Mouse (Mus musculus) splenic B cell, adult 2 months (primary cell): ENCODE data around the gene Sbno2.
"Not testable (repeated sequence)": the region's sequence is repeated elsewhere in the genome, so short reads cannot be mapped to it uniquely, and the experiment has no call there.

Experiments
- DNase-seq: peaks from one replicate; pipeline ENCODE4 v3.0.0-alpha.2; 2011; ENCODE audit warnings: low read depth, low spot score
- H3K27me3 ChIP-seq: 2 replicates; pipeline ENCODE4 v1.6.1; 2012; ENCODE audit warnings: mild to moderate bottlenecking, low read length, moderate library complexity, mixed read lengths; ENCODE audit not compliant: control insufficient read depth, poor library complexity, insufficient read depth, severe bottlenecking
- H3K36me3 ChIP-seq: 2 replicates; pipeline ENCODE4 v1.6.1; 2012; ENCODE audit warnings: mild to moderate bottlenecking, low read length, moderate library complexity, mixed read lengths; ENCODE audit not compliant: control insufficient read depth, poor library complexity, insufficient read depth, severe bottlenecking

Gene Sbno2

GRCm38 (mm10) chr10:80054911-80055310 lies 50.5 kb downstream of the Sbno2 start:
- not testable (repeated sequence) for H3K27me3 ChIP-seq, DNase-seq
- peaks cover 14% of the 10 kb centered on the region for H3K36me3 ChIP-seq

GRCm38 (mm10) chr10:80053831-80054815 lies 51.2 kb downstream of the Sbno2 start:
- H3K27me3 ChIP-seq, result no peaks in the 10 kb centered on the region
- peak; percentile 50 for DNase-seq
- peaks cover 7% of the 10 kb centered on the region; the same call in 1 of the 2 replicates for H3K36me3 ChIP-seq

- DNase-seq, result peak; percentile 100
- peaks cover 5% of the 10 kb centered on the region; the same call in 1 of the 2 replicates for H3K36me3 ChIP-seq
These were observed 52.1 kb downstream of the Sbno2 start for GRCm38 (mm10) chr10:80053259-80053780.

GRCm38 (mm10) chr10:80052374-80052764 lies 53.0 kb downstream of the Sbno2 start:
- DNase-seq, result no peak
- peaks cover 3% of the 10 kb centered on the region; the same call in 1 of the 2 replicates for H3K36me3 ChIP-seq

More at GRCm38 (mm10) chr10:80053259-80053780, 52.1 kb downstream of the Sbno2 start:
- no peaks in the 10 kb centered on the region for H3K27me3 ChIP-seq

GRCm38 (mm10) chr10:80051618-80052373 lies 53.6 kb downstream of the Sbno2 start:
- no peaks in the 10 kb centered on the region; the same call in 1 of the 2 replicates for H3K36me3 ChIP-seq
- peak; percentile 44 for DNase-seq
- no peaks in the 10 kb centered on the region for H3K27me3 ChIP-seq

More at GRCm38 (mm10) chr10:80052374-80052764, 53.0 kb downstream of the Sbno2 start:
- no peaks in the 10 kb centered on the region for H3K27me3 ChIP-seq

- no peak for DNase-seq
- Histone ChIP-seq H3K27me3 (no peaks in the 10 kb centered on the region), H3K36me3 (no peaks in the 10 kb centered on the region; the same call in 1 of the 2 replicates)
These were observed 54.3 kb downstream of the Sbno2 start for GRCm38 (mm10) chr10:80050885-80051617.

DNA sequence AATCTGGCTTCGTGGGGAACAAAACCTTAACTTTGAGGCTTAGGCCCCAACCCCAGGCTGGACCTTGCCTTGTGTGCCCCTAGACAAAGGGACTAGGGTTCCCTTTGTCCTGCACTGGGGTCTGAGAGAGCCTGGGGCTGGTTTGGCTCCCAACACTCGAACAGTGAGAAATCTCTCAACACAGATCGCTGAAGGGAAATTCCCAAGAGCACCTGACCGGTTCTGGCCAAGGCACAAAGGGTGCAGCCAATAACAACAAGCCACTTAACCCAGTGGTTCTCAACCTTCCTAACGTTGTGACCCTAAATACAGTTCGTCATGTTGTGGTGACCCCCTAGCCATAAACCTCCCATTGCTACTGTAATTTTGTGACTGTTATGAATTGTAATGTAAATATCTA lies 55.1 kb downstream of the Sbno2 start:
- DNase-seq, result peak; percentile 35
- H3K27me3 ChIP-seq, result no peaks in the 10 kb centered on the region
- H3K36me3 ChIP-seq, result no peaks in the 10 kb centered on the region

GRCm38 (mm10) chr10:80048834-80049233 lies 56.5 kb downstream of the Sbno2 start:
- Histone ChIP-seq H3K27me3 (no peaks in the 10 kb centered on the region), H3K36me3 (no peaks in the 10 kb centered on the region)
- no peak for DNase-seq

GRCm38 (mm10) chr10:80048396-80048795 lies 57.0 kb downstream of the Sbno2 start:
- DNase-seq, result no peak
- Histone ChIP-seq H3K36me3 (no peaks in the 10 kb centered on the region), H3K27me3 (no peaks in the 10 kb centered on the region)

DNA sequence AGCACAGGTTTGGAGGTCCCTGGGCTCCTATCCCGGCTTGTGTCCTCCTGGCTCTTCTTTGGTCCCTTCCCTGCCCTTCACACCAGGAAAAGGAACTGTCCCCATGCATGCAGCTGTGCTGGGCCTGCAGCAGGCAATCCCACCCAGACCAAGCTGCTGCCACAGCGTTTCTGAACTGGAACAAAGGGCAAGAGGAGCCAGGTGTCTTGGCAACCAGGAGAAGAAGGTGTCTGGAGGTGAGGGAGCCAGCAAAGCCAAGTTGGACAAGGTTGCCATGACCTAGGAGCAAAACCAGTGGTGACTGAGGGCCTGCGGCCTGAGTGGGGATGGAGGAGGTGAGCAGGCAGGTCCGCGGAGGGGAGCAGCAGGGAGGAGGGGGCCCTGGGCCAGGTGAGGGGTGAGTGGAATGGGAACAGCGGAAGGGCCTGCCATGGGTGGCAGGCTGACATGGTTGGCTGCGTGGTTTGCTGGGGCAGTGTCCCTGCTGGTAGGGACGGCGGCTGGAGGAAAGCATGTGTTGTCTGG lies 58.3 kb downstream of the Sbno2 start, which contains the start of gene Gpx4:
TSS of gene Gpx4 (plus strand) at position 126 of the 525 bp plus-strand sequence.
- Histone ChIP-seq H3K36me3 (no peaks in the 10 kb centered on the region), H3K27me3 (no peaks in the 10 kb centered on the region)
- DNase-seq, result no peak

- Histone ChIP-seq H3K36me3 (no peaks in the 10 kb centered on the region), H3K27me3 (no peaks in the 10 kb centered on the region)
- no peak for DNase-seq
These were observed 59.6 kb downstream of the Sbno2 start for GRCm38 (mm10) chr10:80045766-80046165.

- not testable (repeated sequence) for H3K27me3 ChIP-seq, DNase-seq, H3K36me3 ChIP-seq
These were observed 60.0 kb downstream of the Sbno2 start for GRCm38 (mm10) chr10:80045364-80045763.

DNA sequence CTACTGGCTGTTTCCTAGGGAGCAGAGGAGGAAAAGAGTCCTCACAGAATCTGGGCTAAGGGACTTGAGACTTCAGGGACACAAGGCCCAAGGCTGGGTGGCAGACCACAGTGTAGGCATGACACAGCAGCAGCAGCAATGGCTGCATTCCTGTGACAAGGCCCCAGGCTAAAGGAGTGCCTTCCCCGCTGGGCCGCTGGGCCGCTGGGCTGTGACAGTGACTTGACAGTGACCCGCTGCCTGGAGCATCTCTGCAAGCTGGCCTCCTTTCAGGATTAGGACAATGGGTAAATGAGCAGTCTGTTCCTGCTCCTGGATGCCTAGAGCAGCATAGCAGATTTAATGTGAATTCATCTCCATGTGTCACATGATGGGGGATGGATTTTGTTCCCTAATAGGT lies 61.3 kb downstream of the Sbno2 start:
- Histone ChIP-seq H3K36me3 (no peaks in the 10 kb centered on the region), H3K27me3 (no peaks in the 10 kb centered on the region)
- DNase-seq, result no peak
